ENCODE assay signal across 26 mouse cellular contexts in the genomic region with DNA sequence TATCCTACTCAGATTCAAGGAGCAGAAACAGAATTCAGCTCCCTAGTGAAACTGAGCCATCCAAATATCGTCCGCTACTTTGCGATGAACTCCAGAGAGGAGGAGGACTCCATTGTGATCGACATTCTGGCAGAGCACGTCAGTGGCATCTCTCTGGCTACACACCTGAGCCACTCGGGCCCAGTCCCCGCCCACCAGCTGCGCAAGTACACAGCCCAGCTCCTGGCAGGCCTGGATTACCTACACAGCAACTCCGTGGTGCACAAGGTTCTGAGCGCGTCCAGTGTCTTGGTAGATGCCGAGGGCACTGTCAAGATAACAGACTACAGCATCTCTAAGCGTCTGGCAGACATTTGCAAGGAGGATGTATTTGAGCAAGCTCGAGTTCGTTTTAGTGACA. TPM values are rescaled to one million over a fixed set of nuclear protein-coding genes. Genes with fewer than 3 reads are reported as not detected.
DNase-seq lines count a peak whose midpoint lies in the region; ATAC-seq and TF ChIP-seq lines count a peak whose summit lies in the region.
"Had no signal": no experiment of that assay in that cellular context is flagged by ENCODE, and none has a peak within 500 bp of the region (broad histone marks: within the 10 kb centered on the region; RNA-seq: fewer than 3 reads in every experiment).

No protein-coding gene starts in this region.

- 0 out of 2 replicates have a peak, but pooled peaks have one; percentile 14 for ATAC-seq in heart, postnatal 0 days (ENCODE audit: insufficient read depth, low read depth)
- peak; percentile 28; the same call in 1 of the 2 replicates for ATAC-seq in lung, embryonic 16.5 days (ENCODE audit: low read depth)
- ATAC-seq: activated CD4-positive, CD25-positive, alpha-beta regulatory T cell, adult 4 months; forebrain, embryonic 13.5 days; forebrain, embryonic 16.5 days; hindbrain, postnatal 0 days; inflammation-experienced regulatory T-cells, adult 6 months had no signal

- no peak overlapping the region for H3K9ac ChIP-seq in heart, postnatal 0 days (replicated peaks; ENCODE audit: low read depth, low read length)
- H3K9ac ChIP-seq in lung, embryonic 16.5 days (ENCODE audit: low read length) = no peak overlapping the region
- H3K9ac ChIP-seq: forebrain, embryonic 13.5 days; hindbrain, embryonic 14.5 days had no signal

- no peaks in the 10 kb centered on the region for H3K4me1 ChIP-seq in heart, postnatal 0 days (ENCODE audit: control insufficient read depth, insufficient read depth)
- H3K4me1 ChIP-seq in heart, embryonic 10.5 days = no peaks in the 10 kb centered on the region
- H3K4me1 ChIP-seq in lung, embryonic 16.5 days (replicated peaks; ENCODE audit: control insufficient read depth, insufficient read depth, low read length) = peaks cover 3% of the 10 kb centered on the region; the same call in 1 of the 2 replicates
- H3K4me1 ChIP-seq: forebrain, embryonic 10.5 days; forebrain, embryonic 13.5 days had no signal

- H3K4me2 ChIP-seq in heart, postnatal 0 days (ENCODE audit: low read depth, low read length) = no peak overlapping the region
- no peak overlapping the region for H3K4me2 ChIP-seq in lung, embryonic 16.5 days (ENCODE audit: low read depth, low read length)
- H3K4me2 ChIP-seq: forebrain, embryonic 13.5 days; heart, embryonic 11.5 days; hindbrain, embryonic 14.5 days had no signal

- 81% methylated on average over 15 of the region's 15 CpGs for WGBS in heart, postnatal 0 days
- 86% methylated on average over 15 of the region's 15 CpGs for WGBS in heart, embryonic 10.5 days
- WGBS in lung, embryonic 16.5 days = 79% methylated on average over 15 of the region's 15 CpGs

- H3K9me3 ChIP-seq in heart, postnatal 0 days (replicated peaks; ENCODE audit: control insufficient read depth, low read length) = no peaks in the 10 kb centered on the region
- no peaks in the 10 kb centered on the region for H3K9me3 ChIP-seq in heart, embryonic 10.5 days
- H3K9me3 ChIP-seq in lung, embryonic 16.5 days (ENCODE audit: control insufficient read depth, low read length) = no peaks in the 10 kb centered on the region
- H3K9me3 ChIP-seq: forebrain, embryonic 10.5 days; forebrain, embryonic 13.5 days; G1E had no signal

- no peak for TF ChIP-seq EP300 in heart, postnatal 0 days (IDR thresholded peaks at IDR 0.05; ENCODE audit: low read depth)

- H3K27ac ChIP-seq in heart, postnatal 0 days (ENCODE audit: low read depth) = no peak overlapping the region
- no peak overlapping the region for H3K27ac ChIP-seq in heart, embryonic 10.5 days
- 0 out of 2 replicates have a peak overlapping the region, but pooled peaks have one; percentile 31 for H3K27ac ChIP-seq in lung, embryonic 16.5 days (ENCODE audit: low read length)
- H3K27ac ChIP-seq: forebrain, embryonic 10.5 days; forebrain, embryonic 13.5 days; gastrocnemius, adult 2 months; hindbrain, embryonic 14.5 days; hindbrain, postnatal 0 days had no signal

- H3K27me3 ChIP-seq in heart, postnatal 0 days (ENCODE audit: control insufficient read depth, insufficient read depth, low read length) = no peaks in the 10 kb centered on the region
- no peaks in the 10 kb centered on the region for H3K27me3 ChIP-seq in heart, embryonic 10.5 days (ENCODE audit: insufficient read depth, poor library complexity, severe bottlenecking)
- H3K27me3 ChIP-seq in lung, embryonic 16.5 days (ENCODE audit: control insufficient read depth, insufficient read depth, low read depth, low read length) = no peaks in the 10 kb centered on the region
- H3K27me3 ChIP-seq: CH12.LX; forebrain, embryonic 13.5 days had no signal

- H3K4me3 ChIP-seq in heart, postnatal 0 days (ENCODE audit: low read depth, low read length) = no peak overlapping the region
- H3K4me3 ChIP-seq in heart, embryonic 10.5 days = no peak overlapping the region
- H3K4me3 ChIP-seq in lung, embryonic 16.5 days (ENCODE audit: low read length) = no peak overlapping the region
- H3K4me3 ChIP-seq: forebrain, embryonic 10.5 days; forebrain, embryonic 13.5 days; gastrocnemius, adult 2 months had no signal

- H3K36me3 ChIP-seq in heart, postnatal 0 days (replicated peaks; ENCODE audit: control insufficient read depth, insufficient read depth, low read length) = peaks cover 50% of the 10 kb centered on the region
- peaks cover 73% of the 10 kb centered on the region for H3K36me3 ChIP-seq in heart, embryonic 10.5 days
- peaks cover 20% of the 10 kb centered on the region for H3K36me3 ChIP-seq in lung, embryonic 16.5 days (ENCODE audit: control insufficient read depth, insufficient read depth, low read length)

- DNase-seq in heart, postnatal 0 days (ENCODE audit: low spot score) = no peak
- no peak for DNase-seq in heart, embryonic 10.5 days (ENCODE audit: low spot score)
- peak; percentile 19 for DNase-seq in lung, postnatal 14 days
- peak; percentile 20 to 50 for DNase-seq in lung, postnatal 4 days
- DNase-seq in frontal cortex, adult 2 months (ENCODE audit: extremely low spot score in 1 of 2, low spot score in 1 of 2) = no peak
- no peak for DNase-seq in kidney, postnatal 36 days
- DNase-seq in left cerebral cortex, adult 18-20 months (ENCODE audit: low spot score in 2 of 2) = no peak
- DNase-seq: adrenal gland, adult 8-10 months; adrenal gland, postnatal 25 days; B cell, adult 2 months; cerebellum, adult 11-12 months; cerebellum, adult 9-10 months; cerebellum, postnatal 14 days; gastrocnemius, postnatal 14 days had no signal

- TF ChIP-seq CTCF in heart, postnatal 0 days (IDR thresholded peaks at IDR 0.05; ENCODE audit: low read depth) = no peak

RNA-seq across cellular contexts. Expression of a gene that starts 33.5 kb away (rescaled TPM):
- 12.1 and 12.3 TPM in 2 replicates for total RNA-seq in heart, postnatal 0 days (2014; rRNA removed; ENCODE audit: low replicate concordance)
- polyA plus RNA-seq in heart, postnatal 0 days (2015; fragmentation: Nextera tagmentation; extraction: Ambion mirVana) = 3.0 TPM in 2 replicates
- polyA plus RNA-seq in heart, embryonic 10.5 days (2016; fragmentation: Nextera tagmentation; extraction: Ambion mirVana) = 9.5 and 10.0 TPM in 2 replicates
- polyA plus RNA-seq in lung, embryonic 16.5 days (2015; fragmentation: Nextera tagmentation; extraction: Ambion mirVana) = 10.2 and 10.5 TPM in 2 replicates
- polyA plus RNA-seq in frontal cortex, adult 2 months (2012; rRNA removed) = 19.1 and 22.0 TPM in 2 replicates
- total RNA-seq in left cerebral cortex, adult 18-20 months (2021) = 10 to 100 TPM; 18.8 to 21.5 TPM

RNA-seq across cellular contexts. Expression of a gene that starts 48.7 kb away (rescaled TPM):
- 0.27 and 1.2 TPM in 2 replicates for total RNA-seq in heart, postnatal 0 days (2014; rRNA removed; ENCODE audit: low replicate concordance)
- 0.31 and 0.40 TPM in 2 replicates for polyA plus RNA-seq in heart, postnatal 0 days (2015; fragmentation: Nextera tagmentation; extraction: Ambion mirVana)
- 0.39 TPM in 1 of 2 replicates, not detected in the other for polyA plus RNA-seq in heart, embryonic 10.5 days (2016; fragmentation: Nextera tagmentation; extraction: Ambion mirVana)
- 0.11 and 0.20 TPM in 2 replicates for polyA plus RNA-seq in lung, embryonic 16.5 days (2015; fragmentation: Nextera tagmentation; extraction: Ambion mirVana)
- 3.7 and 4.7 TPM in 2 replicates for polyA plus RNA-seq in frontal cortex, adult 2 months (2012; rRNA removed)
- 10 to 100 TPM in 1 of 2 experiments, 1 to 10 TPM in 1; 9.5 to 10.0 TPM for total RNA-seq in left cerebral cortex, adult 18-20 months (2021)
- total RNA-seq: CH12.LX had no signal
- polyA plus RNA-seq: G1E; heart, embryonic 11.5 days had no signal

RNA-seq across cellular contexts. Expression of a gene that starts 57.6 kb away (rescaled TPM):
- 123 and 141 TPM in 2 replicates for total RNA-seq in heart, postnatal 0 days (2014; rRNA removed; ENCODE audit: low replicate concordance)
- polyA plus RNA-seq in heart, postnatal 0 days (2015; fragmentation: Nextera tagmentation; extraction: Ambion mirVana) = 210 and 219 TPM in 2 replicates
- 209 and 232 TPM in 2 replicates for polyA plus RNA-seq in heart, embryonic 10.5 days (2016; fragmentation: Nextera tagmentation; extraction: Ambion mirVana)
- 250 and 281 TPM in 2 replicates for polyA plus RNA-seq in lung, embryonic 16.5 days (2015; fragmentation: Nextera tagmentation; extraction: Ambion mirVana)
- 232 and 234 TPM in 2 replicates for polyA plus RNA-seq in frontal cortex, adult 2 months (2012; rRNA removed)
- 100 to 1,000 TPM; 160 to 170 TPM for total RNA-seq in left cerebral cortex, adult 18-20 months (2021)

Comparison
In these comparisons a context has a peak if more than half of its experiments do, and no peak if none do; other contexts are left out.
1. DNase-seq: peak in lung, postnatal 14 days (single experiment) and lung, postnatal 4 days (2 of 2); none in heart, postnatal 0 days (single experiment), heart, embryonic 10.5 days (single experiment), frontal cortex, adult 2 months (0 of 2), kidney, postnatal 36 days (0 of 2) and left cerebral cortex, adult 18-20 months (0 of 2).